Mouse (Mus musculus): ENCODE measurements around the gene Slc25a29.

GRCm38 (mm10) chr12:108869575-108869974 lies 33.9 kb upstream of the Slc25a29 start:
- TF ChIP-seq CTCF (IDR thresholded peaks at IDR 0.05; ENCODE audit: borderline replicate concordance, control insufficient read depth, extremely low read depth, insufficient read depth, low read length, poor library complexity) (no peak), POLR2A (IDR thresholded peaks at IDR 0.05; ENCODE audit: control insufficient read depth, extremely low read depth, insufficient read depth, low read length, poor library complexity) (no peak)
